Mouse (Mus musculus): ENCODE measurements at regions not wholly inside any gene's neighbourhood (a gene's known extent, or its start where the extent isn't known, plus 50 kb on each side); places are given as distances from the start of the nearest gene placed in this dataset.

GRCm38 (mm10) chr13:44419056-44419455, 310.2 kb upstream of the Jarid2 start:
- no peak for DNase-seq (ENCODE audit: extremely low spot score in 1 of 2, low spot score in 2 of 2)
- intact Hi-C loops (cut with DNase I), result no loop called here

DNA sequence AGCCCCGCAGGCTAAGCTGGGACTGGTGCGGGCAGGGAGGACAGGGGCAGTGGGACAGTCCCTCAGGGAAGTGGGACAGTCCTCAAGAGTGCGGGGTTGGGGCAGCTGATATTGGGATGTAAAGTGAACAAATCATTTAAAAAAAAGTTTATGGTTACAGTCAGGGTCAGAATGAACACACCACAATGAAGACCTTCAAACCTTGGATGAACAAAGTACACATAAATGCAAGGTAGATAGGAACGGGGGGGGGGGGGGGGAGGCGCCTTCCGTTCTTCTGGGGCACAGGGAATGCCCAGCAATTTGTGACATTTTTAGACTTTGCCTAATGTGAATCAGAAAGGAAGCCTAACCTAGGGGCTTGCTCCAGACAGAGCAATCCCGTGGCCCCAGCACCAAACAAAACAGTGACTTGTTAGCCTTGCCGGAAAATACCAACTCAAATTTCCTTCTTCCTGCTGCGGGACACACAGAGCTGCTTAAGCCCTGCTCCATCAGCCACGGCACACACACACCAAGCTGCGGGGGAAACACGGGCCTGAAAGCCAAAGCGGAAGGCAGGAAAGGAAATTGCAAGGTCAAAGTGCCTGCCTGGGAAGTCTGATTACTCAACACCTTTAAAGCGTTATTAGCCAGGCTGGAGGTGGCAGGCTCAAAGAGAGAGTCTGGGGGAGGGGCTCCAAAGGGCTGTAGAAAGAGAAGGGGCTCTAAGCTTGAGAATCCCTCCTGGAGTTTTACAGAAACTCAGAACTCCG, 309.6 kb upstream of the Jarid2 start:
- intact Hi-C loops (cut with DNase I), result no loop called here
- no peak for DNase-seq (ENCODE audit: extremely low spot score in 1 of 2, low spot score in 2 of 2)

DNA sequence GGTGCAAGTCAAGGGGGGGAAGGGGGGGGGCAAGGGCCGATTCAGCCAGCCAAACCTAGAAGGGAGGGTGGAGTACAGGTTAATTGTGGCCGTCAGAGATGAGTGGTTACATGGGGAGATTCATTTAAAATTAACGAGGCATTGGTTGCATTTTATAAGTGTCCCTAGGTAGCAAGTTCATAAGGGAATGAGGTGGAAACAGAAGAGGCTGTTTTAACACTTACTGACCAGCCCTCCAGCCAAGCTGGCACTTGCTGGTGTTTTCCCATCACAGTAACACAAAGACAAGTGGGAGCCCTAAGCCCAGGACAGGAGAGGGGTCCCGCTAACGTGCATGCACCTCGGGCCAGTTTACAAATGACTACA, 309.1 kb upstream of the Jarid2 start:
- intact Hi-C loops (cut with DNase I), result no loop called here
- no peak for DNase-seq (ENCODE audit: extremely low spot score in 1 of 2, low spot score in 2 of 2)

GRCm38 (mm10) chr13:44420941-44421340, 308.3 kb upstream of the Jarid2 start:
- intact Hi-C loops (cut with DNase I), result no loop called here
- no peak for DNase-seq (ENCODE audit: extremely low spot score in 1 of 2, low spot score in 2 of 2)

GRCm38 (mm10) chr13:44421426-44421825, 307.8 kb upstream of the Jarid2 start:
- intact Hi-C loops (cut with DNase I), result no loop called here

DNA sequence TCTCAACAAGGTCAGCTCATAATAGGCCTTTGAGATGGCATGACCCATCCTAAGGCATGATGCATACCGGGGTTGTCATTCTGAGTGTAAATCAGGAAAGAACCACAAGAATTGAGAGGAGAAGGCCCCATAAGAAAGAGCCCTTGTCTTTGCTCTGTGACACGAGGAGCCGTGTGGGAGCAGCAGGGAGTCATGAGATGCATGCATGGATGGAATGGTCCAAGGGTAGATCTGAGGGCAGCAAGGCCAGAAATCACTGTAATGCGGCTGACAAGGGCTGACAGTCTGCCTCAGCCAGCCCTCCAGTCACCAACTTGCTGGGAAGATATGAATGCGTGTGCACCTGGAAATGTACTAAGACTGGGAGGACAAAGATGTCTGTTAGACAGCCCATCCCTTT, 307.4 kb upstream of the Jarid2 start:
- intact Hi-C loops (cut with DNase I), result no loop called here
- DNase-seq (ENCODE audit: extremely low spot score in 1 of 2, low spot score in 2 of 2), result no peak

More at GRCm38 (mm10) chr13:44421426-44421825, 307.8 kb upstream of the Jarid2 start:
- peak in 1 of 2 experiments; percentile 57 for DNase-seq (ENCODE audit: extremely low spot score in 1 of 2, low spot score in 2 of 2)

DNA sequence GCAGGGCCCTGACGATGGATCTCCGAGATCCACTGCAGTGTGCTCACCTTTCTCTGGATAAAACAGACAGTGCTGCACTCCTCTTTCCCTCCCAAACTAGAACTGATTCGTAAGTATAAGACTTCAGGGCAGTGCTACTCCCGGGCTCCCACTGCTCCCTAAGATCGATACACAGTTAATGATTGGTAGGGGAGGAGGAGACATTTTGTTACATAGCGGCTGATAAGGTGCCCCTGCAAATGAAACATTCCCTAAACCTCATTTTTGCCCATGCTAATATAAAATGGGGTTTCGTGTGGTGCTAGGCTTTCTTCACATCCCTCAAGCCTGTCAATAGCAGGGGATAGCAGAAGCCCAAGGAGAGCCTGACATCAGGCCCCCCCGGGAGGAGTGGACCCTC, 298.8 kb upstream of the Jarid2 start:
- intact Hi-C loops (cut with DNase I), result no loop called here
- no peak for DNase-seq (ENCODE audit: extremely low spot score in 1 of 2, low spot score in 2 of 2)

GRCm38 (mm10) chr13:44437709-44438108, 291.6 kb upstream of the Jarid2 start:
- DNase-seq (ENCODE audit: extremely low spot score in 1 of 2, low spot score in 2 of 2), result no peak
- intact Hi-C loops (cut with DNase I), result no loop called here

GRCm38 (mm10) chr13:44441061-44441460, 288.2 kb upstream of the Jarid2 start:
- intact Hi-C loops (cut with DNase I), result no loop called here
- DNase-seq (ENCODE audit: extremely low spot score in 1 of 2, low spot score in 2 of 2), result no peak

DNA sequence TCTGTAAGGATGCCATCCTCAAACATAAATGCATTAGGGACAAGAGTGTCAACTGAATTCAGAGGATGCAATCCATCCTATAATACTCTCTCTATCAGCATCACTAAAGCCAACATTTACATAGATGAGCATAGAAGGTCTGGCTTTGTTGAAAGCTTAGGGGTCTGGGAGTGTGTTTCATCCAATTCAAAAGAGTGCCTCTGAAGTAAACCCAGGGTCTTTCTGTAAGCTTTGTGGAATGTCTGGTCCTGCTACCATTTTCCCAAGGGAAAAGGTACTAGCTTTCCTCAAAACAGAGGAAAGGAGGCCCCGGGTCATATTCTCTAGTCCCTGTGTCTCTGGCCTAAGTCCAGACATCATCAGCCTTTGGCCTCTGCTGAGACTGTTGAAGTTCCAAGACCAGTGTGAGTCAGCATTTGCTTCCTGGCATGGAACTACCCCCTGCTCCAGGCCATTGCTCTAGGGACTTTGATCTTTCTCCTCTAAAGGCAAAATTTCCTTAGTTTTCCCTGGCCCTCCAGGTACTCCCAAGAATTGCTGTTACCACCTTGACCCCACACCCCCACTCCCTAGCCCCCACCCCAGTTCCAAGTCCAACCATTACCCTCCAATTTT, 280.0 kb upstream of the Jarid2 start:
- peak in 1 of 2 experiments; percentile 31 for DNase-seq (ENCODE audit: extremely low spot score in 1 of 2, low spot score in 2 of 2)
- intact Hi-C loops (cut with DNase I), result no loop called here

DNA sequence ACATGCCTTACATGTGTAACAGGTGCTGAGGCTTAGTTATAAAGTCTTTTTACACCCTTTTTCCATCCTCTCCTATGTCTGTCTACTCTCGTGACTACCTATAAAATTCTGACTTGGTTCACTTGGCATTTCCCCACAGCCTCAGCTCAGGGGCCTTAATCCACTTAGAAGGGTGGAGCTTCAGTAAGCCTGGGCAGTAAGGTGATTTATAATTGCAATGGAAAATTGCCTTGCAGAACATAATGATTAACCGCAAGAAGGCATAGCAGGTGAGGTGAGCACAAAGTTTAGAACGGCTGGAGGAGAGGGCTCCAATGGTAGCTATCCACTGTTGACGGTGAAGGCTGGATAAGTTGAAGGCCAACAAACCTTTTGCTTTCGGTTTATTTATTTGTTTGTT, 278.1 kb upstream of the Jarid2 start:
- DNase-seq (ENCODE audit: extremely low spot score in 1 of 2, low spot score in 2 of 2), result no peak
- intact Hi-C loops (cut with DNase I), result no loop called here

- intact Hi-C loops (cut with DNase I), result no loop called here
Observed at GRCm38 (mm10) chr13:44453131-44453530, 276.1 kb upstream of the Jarid2 start.

GRCm38 (mm10) chr13:44454136-44454535, 275.1 kb upstream of the Jarid2 start:
- intact Hi-C loops (cut with DNase I), result no loop called here
- no peak for DNase-seq (ENCODE audit: extremely low spot score in 1 of 2, low spot score in 2 of 2)

More at GRCm38 (mm10) chr13:44453131-44453530, 276.1 kb upstream of the Jarid2 start:
- DNase-seq (ENCODE audit: extremely low spot score in 1 of 2, low spot score in 2 of 2), result no peak

DNA sequence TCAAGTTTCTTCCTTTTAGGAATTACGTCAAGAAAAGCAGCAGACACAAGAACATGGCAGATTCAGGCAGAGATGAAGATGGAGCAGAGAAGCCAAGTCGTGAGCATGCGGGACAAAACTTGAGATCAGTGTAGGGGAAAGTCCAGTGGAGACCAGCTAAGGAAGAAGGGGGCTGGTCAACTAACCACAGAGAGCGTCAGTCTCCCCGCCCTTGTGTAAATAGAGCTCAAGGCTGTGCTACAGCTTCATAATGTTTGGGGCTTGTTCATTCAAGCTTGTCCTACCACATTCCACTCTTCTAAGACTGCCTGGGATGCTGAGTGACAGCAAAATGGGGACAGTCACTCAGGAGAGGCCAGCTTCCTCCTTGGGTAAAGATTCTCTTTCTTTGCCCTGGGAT, 274.1 kb upstream of the Jarid2 start:
- intact Hi-C loops (cut with DNase I), result no loop called here
- no peak for DNase-seq (ENCODE audit: extremely low spot score in 1 of 2, low spot score in 2 of 2)

- intact Hi-C loops (cut with DNase I), result no loop called here
- no peak for DNase-seq (ENCODE audit: extremely low spot score in 1 of 2, low spot score in 2 of 2)
Observed at GRCm38 (mm10) chr13:44458744-44459143, 270.5 kb upstream of the Jarid2 start.

DNA sequence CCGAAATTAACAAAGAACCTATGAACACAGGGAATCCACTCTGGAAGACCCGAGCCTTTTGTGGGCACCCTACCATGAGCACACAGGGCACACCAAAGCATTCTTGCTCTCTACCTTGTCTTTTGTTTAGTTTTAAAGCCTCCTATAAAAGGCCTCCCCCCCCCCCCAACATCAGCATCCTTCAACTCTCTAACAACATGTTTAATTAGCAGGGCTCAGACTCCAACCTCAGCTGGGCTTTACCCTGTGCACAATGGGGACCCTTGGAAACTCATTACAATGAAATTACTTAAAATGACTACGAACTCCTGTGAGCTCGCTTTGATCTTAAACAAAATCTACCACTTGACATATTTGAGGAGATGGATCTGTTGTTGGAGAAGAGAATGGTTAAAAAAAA, 270.1 kb upstream of the Jarid2 start:
- intact Hi-C loops (cut with DNase I), result no loop called here
- DNase-seq (ENCODE audit: extremely low spot score in 1 of 2, low spot score in 2 of 2), result no peak

- intact Hi-C loops (cut with DNase I), result no loop called here
- no peak for DNase-seq (ENCODE audit: extremely low spot score in 1 of 2, low spot score in 2 of 2)
Observed at GRCm38 (mm10) chr13:44463675-44464074, 265.6 kb upstream of the Jarid2 start.

DNA sequence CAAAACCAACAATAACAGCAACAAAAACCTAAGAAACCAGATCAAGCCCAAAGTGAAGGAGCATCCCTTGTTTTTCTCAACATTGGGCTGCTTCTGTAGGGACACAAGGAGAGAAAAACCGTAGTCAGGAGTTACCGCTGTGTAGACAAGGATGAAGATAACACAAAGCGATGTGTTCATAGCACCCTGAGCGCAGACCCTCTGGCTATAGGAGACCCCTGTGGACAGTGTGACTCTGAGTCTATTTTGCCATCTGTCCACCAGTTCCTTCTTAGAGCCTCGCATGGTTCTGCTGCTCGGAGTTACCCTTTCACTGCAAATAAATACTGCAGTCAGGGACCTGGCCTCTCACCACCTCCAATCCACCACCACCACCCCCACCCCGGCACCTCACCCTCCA, 263.7 kb upstream of the Jarid2 start:
- no peak for DNase-seq (ENCODE audit: extremely low spot score in 1 of 2, low spot score in 2 of 2)
- intact Hi-C loops (cut with DNase I), result no loop called here

DNA sequence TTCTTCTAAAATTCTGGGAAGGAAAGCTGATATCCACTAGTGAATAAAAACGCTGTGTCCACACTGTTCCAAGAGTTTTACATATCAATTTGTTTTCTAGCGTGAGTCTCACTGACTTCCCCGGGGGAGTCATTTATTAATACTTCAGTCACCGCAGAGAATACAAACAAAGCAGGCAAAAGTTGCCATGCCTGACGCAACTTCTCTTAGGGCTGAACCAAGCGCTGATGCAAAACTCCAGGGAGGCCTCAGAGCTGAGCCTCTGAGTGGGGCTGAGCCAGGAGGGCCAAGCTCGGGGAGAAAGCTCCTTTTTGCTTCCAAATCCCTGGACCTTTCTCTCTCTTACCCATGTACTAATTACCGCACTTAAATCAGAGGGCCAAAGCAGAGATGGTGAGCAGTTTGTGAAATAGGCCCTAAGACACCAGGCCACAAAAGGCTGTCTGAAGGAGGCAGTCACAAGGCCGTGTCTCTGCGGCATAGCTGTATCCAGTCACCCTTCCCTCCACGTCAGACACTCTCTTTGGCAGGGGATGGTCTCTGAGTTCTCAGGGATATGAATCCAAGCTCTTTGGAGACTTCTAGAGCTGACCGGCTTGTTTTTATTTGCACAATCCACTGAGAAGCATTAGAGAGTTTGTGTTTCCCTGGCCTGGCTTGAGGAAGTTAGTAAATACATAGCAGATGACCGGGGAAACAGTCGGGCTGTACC, 260.2 kb upstream of the Jarid2 start:
- intact Hi-C loops (cut with DNase I), result no loop called here
- no peak for DNase-seq (ENCODE audit: extremely low spot score in 1 of 2, low spot score in 2 of 2)

DNA sequence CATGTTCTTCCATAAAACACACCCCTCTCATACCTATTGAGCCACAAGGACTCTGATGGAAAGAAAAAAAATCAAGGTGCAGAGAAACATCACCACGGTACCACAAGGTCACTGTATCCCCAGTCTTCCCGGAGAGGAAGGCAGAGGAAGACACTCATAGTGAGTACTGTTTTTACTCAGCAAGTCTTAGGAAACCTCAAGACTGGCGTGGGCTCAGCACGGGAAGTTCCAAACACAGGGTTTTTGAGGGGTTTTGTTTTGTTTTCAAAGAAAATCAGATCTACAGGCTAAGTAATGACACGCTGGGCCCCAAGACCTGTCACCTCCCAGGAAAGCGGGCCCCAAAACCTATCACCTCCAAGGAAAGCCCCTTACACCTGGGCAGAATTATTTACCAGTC, 259.6 kb upstream of the Jarid2 start:
- DNase-seq (ENCODE audit: extremely low spot score in 1 of 2, low spot score in 2 of 2), result no peak
- intact Hi-C loops (cut with DNase I), result no loop called here

Measured in left cerebral cortex, postnatal 10 days (tissue).